Mouse (Mus musculus) midbrain, embryonic 16.5 days (tissue): ENCODE data around the gene Klf6. TPM values are rescaled to one million over a fixed set of nuclear protein-coding genes. Genes with fewer than 3 reads are reported as not detected.

Experiments used
- ATAC-seq: fragments of 200-750 bp; cut with Nextera tagmentation; 2 replicates; pipeline ENCODE4 v1.8.0; 2017; ENCODE audit warnings: moderate TSS enrichment
- H3K27ac ChIP-seq: fragments of 300-500 bp; sonication (generic); 2 replicates; pipeline ENCODE4 v1.5.1; 2014; ENCODE audit warnings: mild to moderate bottlenecking, low read length, mixed read lengths
- H3K27me3 ChIP-seq: fragments of 300-500 bp; sonication (generic); 2 replicates; pipeline ENCODE4 v1.6.1; 2014; ENCODE audit warnings: low read depth, low read length, mixed read lengths; ENCODE audit not compliant: control insufficient read depth, insufficient read depth
- H3K36me3 ChIP-seq: fragments of 300-500 bp; sonication (generic); 2 replicates; pipeline ENCODE4 v1.6.1; 2014; ENCODE audit warnings: mild to moderate bottlenecking, low read length, moderate library complexity, mixed read lengths; ENCODE audit not compliant: control insufficient read depth, insufficient read depth
- H3K4me1 ChIP-seq: fragments of 300-500 bp; sonication (generic); 2 replicates; pipeline ENCODE4 v1.6.1; 2014; ENCODE audit warnings: mild to moderate bottlenecking, low read length, mixed read lengths; ENCODE audit not compliant: control insufficient read depth, insufficient read depth
- H3K4me2 ChIP-seq: fragments of 300-500 bp; sonication (generic); 2 replicates; pipeline ENCODE4 v1.6.1; 2014; ENCODE audit warnings: mild to moderate bottlenecking, low read length, mixed read lengths
- H3K4me3 ChIP-seq: fragments of 300-500 bp; sonication (generic); 2 replicates; pipeline ENCODE4 v1.5.1; 2014; ENCODE audit warnings: low read depth, mild to moderate bottlenecking, low read length, moderate library complexity, mixed read lengths
- H3K9ac ChIP-seq: fragments of 300-500 bp; sonication (generic); 2 replicates; pipeline ENCODE4 v1.6.1; 2014; ENCODE audit warnings: low read depth, low read length, mixed read lengths
- H3K9me3 ChIP-seq: fragments of 300-500 bp; sonication (generic); replicated peaks from 2 replicates; pipeline ENCODE4 v1.6.1; 2014; ENCODE audit warnings: mild to moderate bottlenecking, low read length, mixed read lengths; ENCODE audit not compliant: control insufficient read depth, poor library complexity, severe bottlenecking
- WGBS: fragments of 180-500 bp; shearing (Covaris S2); extraction: QIAGEN DNeasy Blood & Tissue Kit; methylation state at CpG from one replicate; pipeline ENCODE4 v1.1.7; 2014; 5-methylcytosine and 5-hydroxymethylcytosine counted together
- polyA plus RNA-seq: library from polyadenylated mRNA; unstranded; fragments of >200 nt; fragmentation: Nextera tagmentation; extraction: Ambion mirVana; gene quantifications from 2 replicates; pipeline ENCODE4 v1.2.1, GENCODE M21; 2015

Gene Klf6
- polyA plus RNA-seq, 1 experiment from 2014 or later, result 132 TPM

GRCm38 (mm10) chr13:5860651-5861156 is 578 bp upstream of the Klf6 start:
- Histone ChIP-seq H3K4me3 (peak overlapping the region; percentile 75), H3K9me3 (no peaks in the 10 kb centered on the region), H3K27ac (peak overlapping the region; percentile 99), H3K9ac (peak overlapping the region; percentile 78), H3K4me1 (peaks cover 12% of the 10 kb centered on the region), H3K36me3 (peaks cover 5% of the 10 kb centered on the region; the same call in 1 of the 2 replicates), H3K4me2 (peak overlapping the region; percentile 69), H3K27me3 (no peaks in the 10 kb centered on the region)
- under 1% methylated on average over 27 of the region's 27 CpGs for WGBS
- ATAC-seq, result peak; percentile 44

- Histone ChIP-seq H3K4me1 (peaks cover 21% of the 10 kb centered on the region), H3K27ac (peak overlapping the region; percentile 98), H3K27me3 (no peaks in the 10 kb centered on the region), H3K36me3 (peaks cover 15% of the 10 kb centered on the region), H3K9ac (peak overlapping the region; percentile 80), H3K4me2 (peak overlapping the region; percentile 62), H3K9me3 (no peaks in the 10 kb centered on the region), H3K4me3 (peak overlapping the region; percentile 75)
- ATAC-seq, result peak; percentile 9
- WGBS, result under 1% methylated on average over 20 of the region's 20 CpGs
Measured at GRCm38 (mm10) chr13:5862003-5862625, 832 bp downstream of the Klf6 start.

GRCm38 (mm10) chr13:5862626-5863407 is 1.5 kb downstream of the Klf6 start:
- ATAC-seq, result no peak
- WGBS, result 2% methylated on average over 16 of the region's 16 CpGs

GRCm38 (mm10) chr13:5863408-5863891 is 2.2 kb downstream of the Klf6 start:
- H3K4me2 ChIP-seq, result peak overlapping the region; percentile 62
- ATAC-seq, result no peak
- no peaks in the 10 kb centered on the region for H3K27me3 ChIP-seq
- peak overlapping the region; percentile 80 for H3K9ac ChIP-seq
- peaks cover 26% of the 10 kb centered on the region for H3K4me1 ChIP-seq
- no peaks in the 10 kb centered on the region for H3K9me3 ChIP-seq
- H3K4me3 ChIP-seq, result peak overlapping the region; percentile 75
- peak overlapping the region; percentile 98 for H3K27ac ChIP-seq
- peaks cover 22% of the 10 kb centered on the region for H3K36me3 ChIP-seq
- 2% methylated on average over 5 of the region's 5 CpGs for WGBS

More at GRCm38 (mm10) chr13:5862626-5863407, 1.5 kb downstream of the Klf6 start:
- peak overlapping the region; percentile 75 for H3K4me3 ChIP-seq
- H3K27ac ChIP-seq, result peak overlapping the region; percentile 98
- H3K4me2 ChIP-seq, result peak overlapping the region; percentile 62
- no peaks in the 10 kb centered on the region for H3K9me3 ChIP-seq
- H3K27me3 ChIP-seq, result no peaks in the 10 kb centered on the region
- H3K4me1 ChIP-seq, result peaks cover 26% of the 10 kb centered on the region
- H3K36me3 ChIP-seq, result peaks cover 18% of the 10 kb centered on the region
- H3K9ac ChIP-seq, result peak overlapping the region; percentile 80

GRCm38 (mm10) chr13:5864265-5865097 is 3.2 kb downstream of the Klf6 start:
- Histone ChIP-seq H3K27me3 (no peaks in the 10 kb centered on the region), H3K9ac (peak overlapping the region; percentile 71), H3K4me2 (peak overlapping the region; percentile 62), H3K36me3 (peaks cover 25% of the 10 kb centered on the region), H3K9me3 (no peaks in the 10 kb centered on the region), H3K4me3 (peak overlapping the region; percentile 75), H3K4me1 (peaks cover 29% of the 10 kb centered on the region), H3K27ac (peak overlapping the region; percentile 70)
- 52% methylated on average over 10 of the region's 10 CpGs for WGBS
- ATAC-seq, result no peak

GRCm38 (mm10) chr13:5865098-5865415 is 3.8 kb downstream of the Klf6 start:
- 0 out of 2 replicates have a peak overlapping the region, but pooled peaks have one; percentile 0 for H3K9ac ChIP-seq
- H3K4me1 ChIP-seq, result peaks cover 33% of the 10 kb centered on the region
- peak overlapping the region; percentile 75 for H3K4me3 ChIP-seq
- H3K36me3 ChIP-seq, result peaks cover 25% of the 10 kb centered on the region
- H3K27ac ChIP-seq, result no peak overlapping the region
- ATAC-seq, result no peak
- H3K27me3 ChIP-seq, result no peaks in the 10 kb centered on the region
- H3K4me2 ChIP-seq, result peak overlapping the region; percentile 62
- H3K9me3 ChIP-seq, result no peaks in the 10 kb centered on the region
- 89% methylated on average over 9 of the region's 9 CpGs for WGBS

GRCm38 (mm10) chr13:5866091-5866490 is 4.8 kb downstream of the Klf6 start:
- H3K4me1 ChIP-seq, result peaks cover 39% of the 10 kb centered on the region
- 80% methylated on average over 6 of the region's 6 CpGs for WGBS
- no peak for ATAC-seq

GRCm38 (mm10) chr13:5866532-5866931 is 5.2 kb downstream of the Klf6 start:
- H3K4me2 ChIP-seq, result peak overlapping the region; percentile 62
- H3K9ac ChIP-seq, result no peak overlapping the region
- 92% methylated on average over 5 of the region's 5 CpGs for WGBS
- no peaks in the 10 kb centered on the region for H3K27me3 ChIP-seq
- peaks cover 40% of the 10 kb centered on the region for H3K4me1 ChIP-seq
- no peaks in the 10 kb centered on the region for H3K9me3 ChIP-seq
- no peak for ATAC-seq
- no peak overlapping the region for H3K27ac ChIP-seq
- H3K36me3 ChIP-seq, result peaks cover 25% of the 10 kb centered on the region
- peak overlapping the region; percentile 19; the same call in 1 of the 2 replicates for H3K4me3 ChIP-seq

More at GRCm38 (mm10) chr13:5866091-5866490, 4.8 kb downstream of the Klf6 start:
- Histone ChIP-seq H3K9me3 (no peaks in the 10 kb centered on the region), H3K36me3 (peaks cover 25% of the 10 kb centered on the region), H3K27me3 (no peaks in the 10 kb centered on the region), H3K4me3 (peak overlapping the region; percentile 19), H3K9ac (peak overlapping the region; percentile 42; the same call in 1 of the 2 replicates), H3K27ac (no peak overlapping the region), H3K4me2 (peak overlapping the region; percentile 62)
